Mouse (Mus musculus): ENCODE results near the gene Atg9a. TPM values are rescaled to one million over a fixed set of nuclear protein-coding genes. Genes with fewer than 3 reads are reported as not detected.

Gene Atg9a
- polyA plus RNA-seq, 1 experiment: 30.4 TPM

Other genes starting within 250 kb of the Atg9a start
- 0.16 and 0.21 TPM in 2 replicates for gene Ihh, start 240.5 kb downstream of the Atg9a start, polyA plus RNA-seq (2012; rRNA removed)
- 3.4 and 4.3 TPM in 2 replicates for gene Nhej1, start 67.0 kb downstream of the Atg9a start, polyA plus RNA-seq (2012; rRNA removed)
- 0.91 and 1.2 TPM in 2 replicates for gene Slc23a3, start 58.3 kb downstream of the Atg9a start, polyA plus RNA-seq (2012; rRNA removed)
- gene Cnppd1, start 49.5 kb downstream of the Atg9a start, polyA plus RNA-seq (2012; rRNA removed): 50.8 and 51.7 TPM in 2 replicates
- gene Retreg2, start 49.4 kb downstream of the Atg9a start, polyA plus RNA-seq (2012; rRNA removed): 60.5 and 61.5 TPM in 2 replicates
- gene Zfand2b, start 23.6 kb downstream of the Atg9a start, polyA plus RNA-seq (2012; rRNA removed): 37.7 and 45.2 TPM in 2 replicates
- gene Abcb6, start 11.8 kb downstream of the Atg9a start, polyA plus RNA-seq (2012; rRNA removed): 11.2 and 13.4 TPM in 2 replicates
- 33.5 and 39.1 TPM in 2 replicates for gene Ankzf1, start within 50 bp of the Atg9a start, polyA plus RNA-seq (2012; rRNA removed)
- gene Glb1l, start 18.6 kb upstream of the Atg9a start, polyA plus RNA-seq (2012; rRNA removed): 28.9 and 33.6 TPM in 2 replicates
- 149 and 188 TPM in 2 replicates for gene Stk16, start 18.6 kb upstream of the Atg9a start, polyA plus RNA-seq (2012; rRNA removed)
- gene Tuba4a, start 27.7 kb upstream of the Atg9a start, polyA plus RNA-seq (2012; rRNA removed): 29.2 and 60.9 TPM in 2 replicates
- not detected in 2 replicates for gene A630095N17Rik, start 39.9 kb upstream of the Atg9a start, polyA plus RNA-seq (2012; rRNA removed)
- 34.6 and 37.8 TPM in 2 replicates for gene Dnajb2, start 44.2 kb upstream of the Atg9a start, polyA plus RNA-seq (2012; rRNA removed)
- 0.40 and 0.65 TPM in 2 replicates for gene Ptprn, start 72.3 kb upstream of the Atg9a start, polyA plus RNA-seq (2012; rRNA removed)
- gene Resp18, start 86.2 kb upstream of the Atg9a start, polyA plus RNA-seq (2012; rRNA removed): 0.31 and 0.52 TPM in 2 replicates
- 106 and 124 TPM in 2 replicates for gene Dnpep, start 125.8 kb upstream of the Atg9a start, polyA plus RNA-seq (2012; rRNA removed)
- 1,825 and 2,682 TPM in 2 replicates for gene Des, start 168.1 kb upstream of the Atg9a start, polyA plus RNA-seq (2012; rRNA removed)
- 91.1 and 102 TPM in 2 replicates for gene Speg, start 183.1 kb upstream of the Atg9a start, polyA plus RNA-seq (2012; rRNA removed)
- gene Gmppa, start 243.7 kb upstream of the Atg9a start, polyA plus RNA-seq (2012; rRNA removed): 140 and 188 TPM in 2 replicates